24 mouse cellular contexts compared by ENCODE assay signal in genomic region chr4:22314564-22314963, GRCm38 (mm10).
"Had no signal": no experiment of that assay in that cellular context is flagged by ENCODE, and none has a peak within 500 bp of the region (broad histone marks: within the 10 kb centered on the region; RNA-seq: fewer than 3 reads in every experiment).

No protein-coding gene starts in this region.

- H3K27me3 ChIP-seq: heart, embryonic 12.5 days; hindbrain, embryonic 13.5 days; hindbrain, embryonic 15.5 days; kidney, embryonic 15.5 days; limb, embryonic 13.5 days; limb, embryonic 15.5 days; liver, embryonic 12.5 days had no signal

- H3K4me3 ChIP-seq: gastrocnemius, adult 2 months; heart, embryonic 10.5 days; heart, embryonic 12.5 days; hindbrain, embryonic 13.5 days; hindbrain, embryonic 15.5 days; kidney, embryonic 15.5 days; limb, embryonic 13.5 days; limb, embryonic 15.5 days; liver, embryonic 12.5 days had no signal

- H3K4me2 ChIP-seq: heart, embryonic 12.5 days; hindbrain, embryonic 13.5 days; hindbrain, embryonic 15.5 days; kidney, embryonic 15.5 days; limb, embryonic 13.5 days; limb, embryonic 15.5 days; liver, embryonic 12.5 days had no signal

- H3K4me1 ChIP-seq: heart, embryonic 10.5 days; heart, embryonic 12.5 days; hindbrain, embryonic 13.5 days; hindbrain, embryonic 15.5 days; kidney, embryonic 15.5 days; limb, embryonic 13.5 days; limb, embryonic 15.5 days; liver, embryonic 12.5 days had no signal

- ATAC-seq: intestine, embryonic 16.5 days; liver, embryonic 12.5 days had no signal

- DNase-seq: gastrocnemius, adult 2 months; gastrocnemius, postnatal 10 days; gastrocnemius, postnatal 25 days; heart, adult 18-20 months; heart, postnatal 10 days; kidney, adult 11 months; kidney, adult 2 months; kidney, adult 9 months; kidney, postnatal 14 days; kidney, postnatal 36 days; layer of hippocampus, adult 9-11 months; layer of hippocampus, postnatal 36 days; left cerebral cortex, postnatal 4 days had no signal

- H3K9me3 ChIP-seq: heart, embryonic 10.5 days; heart, embryonic 12.5 days; hindbrain, embryonic 13.5 days; hindbrain, embryonic 15.5 days; kidney, embryonic 15.5 days; limb, embryonic 13.5 days; limb, embryonic 15.5 days; liver, embryonic 12.5 days had no signal

- H3K27ac ChIP-seq: gastrocnemius, adult 2 months; heart, embryonic 10.5 days; hindbrain, embryonic 13.5 days; hindbrain, embryonic 15.5 days; kidney, embryonic 15.5 days; kidney, postnatal 0 days; limb, embryonic 13.5 days; limb, embryonic 15.5 days; liver, embryonic 12.5 days; liver, embryonic 14.5 days had no signal

- H3K36me3 ChIP-seq: heart, embryonic 10.5 days; heart, embryonic 12.5 days; hindbrain, embryonic 13.5 days; hindbrain, embryonic 15.5 days; kidney, embryonic 15.5 days; limb, embryonic 13.5 days; limb, embryonic 15.5 days; liver, embryonic 12.5 days had no signal

- H3K9ac ChIP-seq: heart, embryonic 12.5 days; hindbrain, embryonic 13.5 days; hindbrain, embryonic 15.5 days; kidney, embryonic 15.5 days; limb, embryonic 13.5 days; limb, embryonic 15.5 days; liver, embryonic 12.5 days; liver, embryonic 14.5 days had no signal
